Mouse (Mus musculus): Measurements from ENCODE around the gene Ctrc. TPM values are rescaled to one million over a fixed set of nuclear protein-coding genes. Genes with fewer than 3 reads are reported as not detected.

The Ctrc gene
- polyA plus RNA-seq, 1 experiment from 2014 or later: not detected

- no peak overlapping the region for H3K4me2 ChIP-seq
- no peak for ATAC-seq (ENCODE audit: low FRiP score)
- peaks cover 3% of the 10 kb centered on the region; the same call in 1 of the 2 replicates for H3K4me1 ChIP-seq
- H3K9ac ChIP-seq (replicated peaks): no peak overlapping the region
- H3K4me3 ChIP-seq (replicated peaks): no peak overlapping the region
- no peak overlapping the region for H3K27ac ChIP-seq (replicated peaks)
- no peaks in the 10 kb centered on the region for H3K9me3 ChIP-seq (replicated peaks)
- WGBS: 66% methylated on average over 14 of the region's 14 CpGs
- H3K27me3 ChIP-seq (replicated peaks): no peaks in the 10 kb centered on the region
- H3K36me3 ChIP-seq: peaks cover 31% of the 10 kb centered on the region
Observed at GRCm38 (mm10) chr4:141816776-141817655, 29.1 kb downstream of the Ctrc start.

GRCm38 (mm10) chr4:141816267-141816666 lies 29.9 kb downstream of the Ctrc start:
- Histone ChIP-seq H3K4me3 (replicated peaks) (no peak overlapping the region), H3K27me3 (replicated peaks) (no peaks in the 10 kb centered on the region), H3K9ac (replicated peaks) (no peak overlapping the region), H3K4me2 (no peak overlapping the region), H3K27ac (replicated peaks) (no peak overlapping the region), H3K4me1 (peaks cover 3% of the 10 kb centered on the region; the same call in 1 of the 2 replicates), H3K9me3 (replicated peaks) (no peaks in the 10 kb centered on the region), H3K36me3 (peaks cover 38% of the 10 kb centered on the region)
- 79% methylated on average over 7 of the region's 7 CpGs for WGBS
- no peak for ATAC-seq (ENCODE audit: low FRiP score)

- Histone ChIP-seq H3K36me3 (peaks cover 80% of the 10 kb centered on the region), H3K9me3 (replicated peaks) (no peaks in the 10 kb centered on the region), H3K9ac (replicated peaks) (no peak overlapping the region), H3K4me1 (peaks cover 3% of the 10 kb centered on the region; the same call in 1 of the 2 replicates), H3K27ac (replicated peaks) (no peak overlapping the region), H3K4me2 (no peak overlapping the region), H3K27me3 (replicated peaks) (no peaks in the 10 kb centered on the region), H3K4me3 (replicated peaks) (no peak overlapping the region)
- no peak for ATAC-seq (ENCODE audit: low FRiP score)
- 98% methylated on average over 7 of the region's 7 CpGs for WGBS
Observed at GRCm38 (mm10) chr4:141811375-141811774, 34.8 kb downstream of the Ctrc start.

GRCm38 (mm10) chr4:141810975-141811374 lies 35.2 kb downstream of the Ctrc start:
- Histone ChIP-seq H3K4me1 (peaks cover under 1% of the 10 kb centered on the region; the same call in 1 of the 2 replicates), H3K36me3 (peaks cover 84% of the 10 kb centered on the region), H3K4me3 (replicated peaks) (no peak overlapping the region), H3K4me2 (no peak overlapping the region), H3K27me3 (replicated peaks) (no peaks in the 10 kb centered on the region), H3K27ac (replicated peaks) (no peak overlapping the region), H3K9me3 (replicated peaks) (no peaks in the 10 kb centered on the region), H3K9ac (replicated peaks) (no peak overlapping the region)
- WGBS: 93% methylated on average over 2 of the region's 2 CpGs
- ATAC-seq (ENCODE audit: low FRiP score): no peak

GRCm38 (mm10) chr4:141809850-141810464 lies 36.2 kb downstream of the Ctrc start:
- H3K27ac ChIP-seq (replicated peaks): no peak overlapping the region
- 75% methylated on average over 8 of the region's 8 CpGs for WGBS
- no peaks in the 10 kb centered on the region for H3K9me3 ChIP-seq (replicated peaks)
- H3K4me2 ChIP-seq: no peak overlapping the region
- H3K27me3 ChIP-seq (replicated peaks): no peaks in the 10 kb centered on the region
- no peak overlapping the region for H3K9ac ChIP-seq (replicated peaks)
- H3K36me3 ChIP-seq: peaks cover 88% of the 10 kb centered on the region
- H3K4me3 ChIP-seq (replicated peaks): no peak overlapping the region
- ATAC-seq (ENCODE audit: low FRiP score): no peak; the same call in 1 of the 2 replicates
- no peaks in the 10 kb centered on the region for H3K4me1 ChIP-seq

GRCm38 (mm10) chr4:141805886-141806285 lies 40.3 kb downstream of the Ctrc start:
- peaks cover 69% of the 10 kb centered on the region for H3K36me3 ChIP-seq
- no peaks in the 10 kb centered on the region for H3K4me1 ChIP-seq
- H3K27me3 ChIP-seq (replicated peaks): no peaks in the 10 kb centered on the region
- no peak for ATAC-seq (ENCODE audit: low FRiP score)
- no peak overlapping the region for H3K27ac ChIP-seq (replicated peaks)
- 90% methylated on average over 8 of the region's 8 CpGs for WGBS
- H3K9me3 ChIP-seq (replicated peaks): no peaks in the 10 kb centered on the region
- no peak overlapping the region for H3K4me3 ChIP-seq (replicated peaks)
- H3K4me2 ChIP-seq: no peak overlapping the region
- H3K9ac ChIP-seq (replicated peaks): no peak overlapping the region

- no peak overlapping the region for H3K9ac ChIP-seq (replicated peaks)
- no peak for ATAC-seq (ENCODE audit: low FRiP score)
- no peaks in the 10 kb centered on the region for H3K27me3 ChIP-seq (replicated peaks)
- no peak overlapping the region for H3K4me2 ChIP-seq
- 91% methylated on average over 4 of the region's 4 CpGs for WGBS
- no peaks in the 10 kb centered on the region for H3K4me1 ChIP-seq
- peaks cover 55% of the 10 kb centered on the region for H3K36me3 ChIP-seq
- H3K9me3 ChIP-seq (replicated peaks): no peaks in the 10 kb centered on the region
- no peak overlapping the region for H3K27ac ChIP-seq (replicated peaks)
- H3K4me3 ChIP-seq (replicated peaks): no peak overlapping the region
Observed at GRCm38 (mm10) chr4:141804105-141804504, 42.1 kb downstream of the Ctrc start.

- no peak for ATAC-seq (ENCODE audit: low FRiP score)
- WGBS: 96% methylated on average over 5 of the region's 5 CpGs
Observed at GRCm38 (mm10) chr4:141797545-141797944, 48.6 kb downstream of the Ctrc start.

GRCm38 (mm10) chr4:141796954-141797353 lies 49.2 kb downstream of the Ctrc start:
- 89% methylated on average over 4 of the region's 4 CpGs for WGBS
- ATAC-seq (ENCODE audit: low FRiP score): no peak
- Histone ChIP-seq H3K4me1 (peaks cover 30% of the 10 kb centered on the region), H3K4me2 (no peak overlapping the region), H3K9ac (replicated peaks) (no peak overlapping the region), H3K27me3 (replicated peaks) (no peaks in the 10 kb centered on the region), H3K36me3 (peaks cover 9% of the 10 kb centered on the region), H3K27ac (replicated peaks) (no peak overlapping the region), H3K4me3 (replicated peaks) (no peak overlapping the region), H3K9me3 (replicated peaks) (no peaks in the 10 kb centered on the region)

More at GRCm38 (mm10) chr4:141797545-141797944, 48.6 kb downstream of the Ctrc start:
- H3K9me3 ChIP-seq (replicated peaks): no peaks in the 10 kb centered on the region
- H3K27ac ChIP-seq (replicated peaks): no peak overlapping the region
- no peak overlapping the region for H3K9ac ChIP-seq (replicated peaks)
- H3K36me3 ChIP-seq: peaks cover 9% of the 10 kb centered on the region
- H3K4me2 ChIP-seq: no peak overlapping the region
- no peaks in the 10 kb centered on the region for H3K27me3 ChIP-seq (replicated peaks)
- no peak overlapping the region for H3K4me3 ChIP-seq (replicated peaks)
- H3K4me1 ChIP-seq: peaks cover 30% of the 10 kb centered on the region

GRCm38 (mm10) chr4:141796356-141796755 lies 49.8 kb downstream of the Ctrc start:
- no peak overlapping the region for H3K9ac ChIP-seq (replicated peaks)
- ATAC-seq (ENCODE audit: low FRiP score): no peak
- no peak overlapping the region for H3K27ac ChIP-seq (replicated peaks)
- no peaks in the 10 kb centered on the region for H3K27me3 ChIP-seq (replicated peaks)
- H3K4me1 ChIP-seq: peaks cover 33% of the 10 kb centered on the region
- H3K36me3 ChIP-seq: peaks cover 9% of the 10 kb centered on the region
- no peak overlapping the region for H3K4me2 ChIP-seq
- no peaks in the 10 kb centered on the region for H3K9me3 ChIP-seq (replicated peaks)
- 88% methylated on average over 7 of the region's 7 CpGs for WGBS
- H3K4me3 ChIP-seq (replicated peaks): no peak overlapping the region

- Histone ChIP-seq H3K4me2 (peak overlapping the region; percentile 64), H3K9me3 (replicated peaks) (no peaks in the 10 kb centered on the region), H3K4me3 (replicated peaks) (peak overlapping the region; percentile 63), H3K4me1 (peaks cover 44% of the 10 kb centered on the region), H3K36me3 (peaks cover 9% of the 10 kb centered on the region), H3K9ac (replicated peaks) (peak overlapping the region; percentile 68), H3K27ac (replicated peaks) (peak overlapping the region; percentile 94), H3K27me3 (replicated peaks) (no peaks in the 10 kb centered on the region)
- ATAC-seq (ENCODE audit: low FRiP score): no peak
- WGBS: 11% methylated on average over 5 of the region's 5 CpGs
Observed at GRCm38 (mm10) chr4:141794152-141794535, 52.0 kb downstream of the Ctrc start.

Measured in neural tube, embryonic 15.5 days (tissue).